Mouse (Mus musculus) thymus, adult 2 months (tissue): ENCODE measurements around the gene Atg10.

Experiments used
- CTCF ChIP-seq: fragments of 200-500 bp; IDR thresholded peaks from 2 replicates; pipeline ENCODE4 v1.5.1; 2012; ENCODE audit warnings: mild to moderate bottlenecking, control low read depth, low read length, moderate library complexity, borderline replicate concordance; ENCODE audit not compliant: control insufficient read depth, poor library complexity, insufficient read depth; ENCODE audit errors: extremely low read depth
- POLR2A ChIP-seq: fragments of 200-500 bp; IDR thresholded peaks from 2 replicates; pipeline ENCODE4 v1.6.1; 2012; ENCODE audit warnings: mild to moderate bottlenecking, low read length, control low read depth, moderate library complexity; ENCODE audit not compliant: control insufficient read depth, poor library complexity, insufficient read depth; ENCODE audit errors: extremely low read depth

DNA sequence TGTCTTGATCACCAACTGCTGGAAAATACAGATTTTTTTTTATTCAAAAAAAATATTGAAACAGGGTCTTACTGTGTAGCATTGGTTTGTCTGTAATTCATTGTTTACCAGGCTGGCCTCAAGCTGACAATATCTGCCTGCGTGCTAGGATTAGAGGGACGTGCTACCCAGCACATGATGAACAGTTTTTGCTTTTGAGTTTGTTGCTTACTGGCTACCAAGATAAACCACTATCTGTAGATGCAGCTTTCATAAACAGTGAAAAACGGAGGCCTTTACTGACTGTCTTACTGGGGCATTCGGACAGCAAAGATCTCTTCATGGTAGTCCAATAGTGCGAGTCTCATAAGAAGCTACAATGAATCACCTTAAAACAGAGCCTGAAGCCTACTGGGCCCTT lies 333.7 kb downstream of the Atg10 start:
- TF ChIP-seq CTCF (no peak), POLR2A (no peak)
